Mouse (Mus musculus) telencephalon, adult 2 months (tissue): ENCODE results near the gene Prkag2.

Experiments used
- DNase-seq: peaks from one replicate; pipeline ENCODE4 v3.0.0-alpha.2; 2011; ENCODE audit warnings: low read depth, low spot score

The Prkag2 gene

GRCm38 (mm10) chr5:25100516-25101125, at the start of gene Prkag2:
Gene Prkag2, minus strand, starts transcription at chr5:25100642.
- no peak for DNase-seq

DNA sequence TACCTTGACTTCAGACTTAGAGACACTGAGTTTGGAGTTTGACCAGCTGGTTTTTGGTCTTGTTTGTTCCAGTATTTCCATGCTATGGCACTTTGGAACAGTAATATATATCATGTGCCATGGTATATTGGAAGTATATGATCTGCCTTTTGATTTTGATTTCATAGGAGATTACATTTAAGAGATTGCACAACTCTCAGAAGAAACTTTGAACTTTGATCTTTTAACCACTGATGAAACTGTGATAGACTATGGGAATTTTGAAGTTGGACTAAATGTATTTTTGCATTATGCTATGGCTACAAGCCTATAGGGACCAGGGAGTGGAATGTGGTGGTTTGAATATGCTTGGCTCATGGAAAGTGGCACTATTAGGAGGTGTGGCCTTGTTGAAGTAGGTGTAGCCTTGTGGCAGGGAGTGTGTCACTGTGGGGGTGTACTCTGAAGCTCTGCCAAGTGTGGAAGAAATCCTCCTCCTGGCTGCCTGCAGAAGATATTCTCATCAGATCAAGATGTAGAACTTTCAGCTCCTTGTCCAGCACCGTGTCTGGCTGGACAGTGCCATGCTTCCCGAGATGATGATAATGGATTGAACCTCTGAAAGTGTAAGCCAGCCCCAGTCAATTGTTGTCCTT, 49.0 kb upstream of the Prkag2 start:
- DNase-seq = no peak

DNA sequence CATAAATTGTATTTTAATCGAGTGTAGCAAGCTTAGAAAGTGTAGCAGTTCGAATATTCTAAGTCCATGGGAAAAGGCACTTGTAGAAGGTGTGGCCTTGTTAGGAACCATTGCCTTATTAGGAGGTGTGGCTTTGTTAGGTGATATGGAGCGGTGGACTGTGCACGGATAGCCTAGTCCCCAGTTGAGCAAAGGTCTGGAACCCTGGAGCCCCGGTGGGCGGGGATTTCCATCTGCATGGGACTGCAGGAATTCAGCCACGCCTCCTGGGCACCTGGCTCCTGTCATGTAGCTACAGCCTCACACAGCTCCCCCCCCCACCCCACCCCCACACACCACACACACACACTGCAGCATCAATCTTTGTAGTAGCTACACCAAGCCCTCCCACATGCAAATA, 46.3 kb upstream of the Prkag2 start:
- DNase-seq = no peak

DNA sequence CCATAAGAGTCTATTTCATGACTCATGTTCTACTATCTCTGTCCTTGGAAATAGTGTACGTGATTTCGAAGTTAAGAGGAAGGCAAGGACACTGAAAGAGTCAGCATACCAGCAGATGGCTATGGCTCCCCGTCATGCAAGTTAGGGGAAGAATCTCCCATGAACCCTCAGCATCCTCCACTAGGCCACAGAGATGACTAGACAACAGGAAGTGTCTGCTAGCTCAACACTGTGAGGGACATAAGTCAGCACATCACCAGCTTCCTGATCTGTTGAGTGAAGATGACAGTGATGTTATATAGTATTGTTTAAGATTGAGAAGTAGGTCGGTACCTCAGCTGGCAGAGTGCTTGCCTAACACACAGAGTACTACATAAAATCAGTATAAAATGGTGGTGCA, 27.4 kb upstream of the Prkag2 start:
- DNase-seq = no peak

DNA sequence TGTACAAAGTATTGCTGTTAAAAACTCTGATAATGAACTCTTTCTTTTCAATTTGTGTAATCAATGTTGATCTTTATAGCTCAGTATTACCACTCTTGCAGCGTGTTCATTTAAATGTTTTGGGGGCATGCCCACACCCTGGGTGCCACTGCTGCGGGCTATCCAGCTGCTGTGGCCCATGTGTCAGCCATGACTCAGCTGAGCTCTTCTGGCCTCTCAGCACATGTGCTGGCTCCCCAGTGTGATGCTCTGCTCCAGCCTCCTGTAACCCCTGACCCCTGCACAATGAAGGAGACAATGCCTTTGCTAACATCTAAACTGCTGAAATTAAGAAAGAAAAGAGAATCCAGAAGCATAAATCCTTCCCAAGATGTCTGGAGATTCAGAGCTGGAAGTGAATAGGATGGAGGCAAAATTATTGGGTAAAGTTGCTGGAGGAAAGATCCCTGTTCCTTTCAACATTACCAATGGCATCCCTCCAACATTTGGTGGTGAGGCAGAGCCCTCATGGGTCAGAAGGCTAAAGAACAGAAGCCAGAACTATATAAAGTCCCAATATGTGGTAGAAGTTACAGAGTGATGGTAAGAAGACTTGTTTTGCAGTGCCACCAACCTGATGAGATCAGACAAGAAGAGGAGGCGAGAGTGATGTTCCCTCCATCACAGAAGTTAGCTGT, 25.6 kb upstream of the Prkag2 start:
- DNase-seq = no peak

DNA sequence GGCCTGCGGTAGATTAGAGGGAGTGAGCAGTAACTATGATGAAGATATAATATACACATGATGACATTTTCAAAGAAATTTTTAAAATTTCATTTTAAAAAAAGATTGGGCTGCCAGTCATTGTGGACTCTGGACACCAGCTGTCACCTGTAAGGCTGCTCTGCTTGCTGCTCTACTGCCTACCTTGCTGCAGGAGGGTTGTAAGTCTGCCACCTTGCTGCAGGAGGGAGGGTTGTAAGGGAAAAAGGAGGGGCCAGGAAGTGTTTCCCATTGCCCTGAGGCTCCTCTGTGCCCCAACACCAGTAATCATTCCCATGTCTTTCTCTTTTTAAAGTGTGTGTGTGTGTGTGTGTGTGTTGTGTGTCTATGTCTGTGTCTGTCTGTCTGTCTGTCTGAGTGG, 22.1 kb upstream of the Prkag2 start:
- no peak for DNase-seq

DNA sequence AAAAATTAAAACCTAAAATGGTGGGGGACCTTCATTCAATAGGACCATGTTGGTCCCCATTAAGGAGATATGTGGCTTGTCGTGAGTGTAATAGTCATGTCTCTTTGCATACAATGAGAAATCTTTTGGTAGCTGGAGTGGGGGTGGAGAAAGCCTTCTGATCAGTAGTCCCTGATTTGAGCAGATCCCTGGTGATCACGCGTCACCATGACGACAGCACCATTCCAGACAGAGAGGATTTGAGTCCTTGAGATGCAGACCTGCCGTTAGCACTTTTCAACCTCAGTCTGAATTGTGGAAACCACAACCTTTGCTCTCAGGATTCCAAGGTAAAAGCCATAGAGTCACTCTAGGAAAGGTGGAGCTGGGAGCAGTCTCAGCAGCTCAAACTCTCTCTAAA, 18.7 kb upstream of the Prkag2 start:
- DNase-seq = peak; percentile 57

DNA sequence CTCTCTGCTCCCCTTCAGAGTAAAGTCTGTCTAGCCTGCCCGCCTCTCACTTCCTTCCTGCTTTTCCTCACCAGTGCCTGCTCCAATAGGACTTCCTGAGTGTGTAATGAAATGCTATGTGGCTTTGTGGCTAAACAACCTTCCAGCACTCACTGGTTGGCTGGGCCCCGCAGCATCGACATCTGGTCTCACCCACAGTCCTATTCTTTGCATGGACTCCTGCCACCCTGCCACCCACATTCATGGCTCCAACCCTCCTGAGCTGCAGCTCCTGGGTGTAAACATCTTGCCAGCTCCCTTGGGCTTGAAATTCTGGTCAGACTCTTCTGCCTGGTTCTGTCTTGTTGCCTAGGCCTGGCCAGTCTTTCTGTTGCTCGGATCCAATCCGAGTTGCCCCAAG, 15.6 kb upstream of the Prkag2 start:
- peak; percentile 91 for DNase-seq

DNA sequence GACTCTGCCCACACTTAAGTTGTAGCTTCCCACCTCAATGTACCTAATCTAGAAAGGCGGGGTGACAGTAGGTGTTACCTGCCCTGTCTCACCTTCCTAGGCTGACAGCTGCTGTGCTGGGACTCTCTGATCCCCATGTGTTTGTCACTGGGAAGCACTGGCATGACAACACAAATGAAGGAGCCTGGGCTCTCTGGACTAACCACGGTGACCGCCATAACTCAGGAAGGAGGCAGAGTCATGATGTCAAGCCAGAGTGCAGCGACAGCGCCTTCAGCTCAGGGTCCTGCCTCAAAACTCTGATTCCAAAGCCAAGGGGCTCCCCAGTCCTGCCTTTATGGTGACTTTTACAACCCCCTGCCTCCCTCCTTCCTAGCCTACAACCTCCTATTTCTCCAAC, 14.8 kb upstream of the Prkag2 start:
- DNase-seq = no peak

- no peak for DNase-seq
These were observed 13.7 kb upstream of the Prkag2 start for GRCm38 (mm10) chr5:25114110-25114509.

- DNase-seq = no peak
These were observed 9.9 kb upstream of the Prkag2 start for GRCm38 (mm10) chr5:25110314-25110713.

DNA sequence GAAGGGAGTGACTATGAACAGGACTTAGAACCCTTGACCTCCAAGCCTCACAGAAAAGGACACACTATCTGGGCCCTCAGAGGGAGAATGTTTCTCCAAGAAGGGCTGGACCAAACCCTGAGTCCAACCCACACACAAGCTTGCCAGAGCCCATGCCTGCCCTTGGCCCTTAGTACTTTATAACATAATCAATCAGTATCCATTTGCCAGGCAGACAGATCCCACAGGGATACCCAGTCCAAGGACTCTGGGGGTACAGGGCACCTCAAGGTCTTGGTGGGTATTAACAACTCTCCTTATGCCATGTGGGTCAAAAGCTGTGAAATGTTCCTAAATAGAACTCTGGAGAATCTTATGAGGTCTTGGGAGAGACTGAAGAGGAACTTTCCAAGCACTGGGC, 5.3 kb upstream of the Prkag2 start:
- DNase-seq = no peak

DNA sequence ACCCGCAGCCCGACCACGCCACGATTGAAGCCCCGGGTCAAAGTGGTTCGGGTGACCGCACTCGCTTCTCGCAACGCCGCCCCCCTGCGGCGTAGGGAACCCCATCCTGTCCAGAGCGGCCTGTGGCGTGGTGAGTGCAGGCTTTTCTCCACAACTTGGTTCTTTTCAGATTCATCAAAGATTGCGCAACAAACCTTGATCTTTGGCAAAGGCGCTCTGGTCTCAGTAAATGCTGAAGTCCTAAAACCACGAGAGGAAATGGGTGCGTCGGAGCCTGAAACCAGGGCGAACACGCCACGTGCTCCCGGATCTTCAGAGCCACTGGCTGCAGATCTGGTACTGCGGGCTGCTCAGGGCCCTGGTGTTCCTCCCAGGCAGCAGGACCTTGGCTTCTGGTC, 683 bp upstream of the Prkag2 start:
- no peak for DNase-seq

DNA sequence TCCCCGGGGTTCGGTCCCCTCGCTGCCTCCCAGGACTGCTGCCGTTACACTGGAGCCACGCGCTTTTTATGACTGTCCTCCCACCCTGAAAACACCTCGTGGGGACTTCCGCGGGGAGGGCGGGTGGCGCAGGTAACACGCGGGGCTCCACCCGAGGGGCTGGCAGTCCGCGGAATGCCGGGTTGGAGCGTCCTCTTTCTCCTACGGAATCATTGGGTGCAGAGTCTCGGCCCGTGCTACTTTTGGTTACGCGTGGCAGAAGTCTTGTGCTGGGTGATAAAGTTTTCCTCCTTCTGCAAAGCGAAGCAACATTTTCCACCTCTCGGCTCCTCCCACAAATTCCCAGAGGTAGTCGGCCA, 306 bp downstream of the Prkag2 start:
- DNase-seq = no peak

GRCm38 (mm10) chr5:25099367-25100156, 880 bp downstream of the Prkag2 start:
- DNase-seq = no peak

DNA sequence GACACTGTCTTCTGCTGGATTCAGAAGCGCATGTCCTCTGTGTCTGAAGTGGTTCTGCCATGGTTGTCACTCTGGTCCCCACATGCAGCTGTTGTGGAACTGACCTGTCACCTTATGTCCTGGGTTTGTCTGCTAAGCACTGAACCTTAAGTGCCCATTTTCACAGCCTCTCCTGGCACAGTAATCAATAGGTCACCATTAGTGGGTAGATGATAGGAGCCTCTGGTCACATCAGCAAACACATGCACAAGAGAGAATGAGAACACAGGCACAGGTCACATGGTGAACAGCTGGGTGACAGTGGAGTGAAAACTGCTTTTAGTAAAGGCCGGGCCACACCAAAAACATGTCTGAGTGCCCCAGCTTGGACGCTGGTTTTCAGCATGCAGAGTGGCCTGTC, 2.6 kb downstream of the Prkag2 start:
- DNase-seq = no peak

DNA sequence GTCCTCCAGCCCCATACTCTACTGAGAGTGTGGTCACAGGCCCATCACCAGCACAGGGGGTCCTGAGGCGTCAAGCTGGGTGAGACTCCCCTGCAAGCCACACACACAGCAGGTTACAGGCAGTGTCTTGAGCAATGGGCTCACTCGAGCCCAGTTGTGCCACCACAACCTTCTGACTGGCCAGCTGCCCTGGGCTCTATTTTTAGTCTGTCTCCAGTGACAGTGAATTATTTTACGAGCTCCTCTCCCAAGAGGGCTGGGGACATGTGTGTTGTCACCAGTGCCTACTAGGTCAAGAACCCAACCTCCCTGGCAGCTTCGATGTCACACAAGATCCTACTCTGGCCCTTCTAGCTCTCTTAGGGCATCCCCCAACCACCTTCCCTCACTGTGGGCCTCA, 4.0 kb downstream of the Prkag2 start:
- DNase-seq = no peak

- DNase-seq = no peak
These were observed 7.7 kb downstream of the Prkag2 start for GRCm38 (mm10) chr5:25092630-25093245.

DNA sequence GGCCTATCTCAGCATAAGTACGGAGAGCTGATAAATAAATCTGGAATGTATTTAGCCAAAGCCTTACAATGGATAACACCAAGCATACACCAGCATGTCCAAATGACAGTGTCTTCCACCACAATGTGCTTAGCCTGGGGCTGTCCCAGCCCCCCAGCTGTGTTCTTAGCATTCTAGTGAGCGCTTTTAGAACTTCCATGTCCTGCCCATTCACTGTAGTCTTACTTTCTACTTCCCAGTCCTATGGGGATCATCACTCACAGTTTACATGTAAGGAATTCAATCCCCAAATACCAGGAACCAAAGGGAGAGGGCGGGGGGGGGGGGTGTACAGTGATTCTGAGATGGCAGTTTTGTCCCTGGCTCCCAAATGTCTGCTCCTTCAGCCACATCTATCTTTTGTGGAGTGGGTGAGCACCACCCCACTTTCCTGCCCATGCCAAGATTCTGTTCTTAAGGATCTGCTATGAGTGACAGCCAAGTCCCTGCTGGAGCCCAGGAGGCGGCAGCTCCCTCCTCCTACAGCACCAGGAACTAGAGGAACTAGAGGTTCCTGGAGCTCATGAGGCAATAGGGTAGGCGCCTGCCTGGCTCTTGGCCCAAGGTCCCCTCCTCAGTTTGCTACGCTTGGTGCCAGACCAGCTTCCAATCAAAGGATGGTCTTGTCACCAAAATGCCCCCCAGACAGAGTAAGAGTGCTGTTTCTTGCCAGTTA, 11.0 kb downstream of the Prkag2 start:
- no peak for DNase-seq

GRCm38 (mm10) chr5:25088633-25089032, 11.8 kb downstream of the Prkag2 start:
- no peak for DNase-seq

DNA sequence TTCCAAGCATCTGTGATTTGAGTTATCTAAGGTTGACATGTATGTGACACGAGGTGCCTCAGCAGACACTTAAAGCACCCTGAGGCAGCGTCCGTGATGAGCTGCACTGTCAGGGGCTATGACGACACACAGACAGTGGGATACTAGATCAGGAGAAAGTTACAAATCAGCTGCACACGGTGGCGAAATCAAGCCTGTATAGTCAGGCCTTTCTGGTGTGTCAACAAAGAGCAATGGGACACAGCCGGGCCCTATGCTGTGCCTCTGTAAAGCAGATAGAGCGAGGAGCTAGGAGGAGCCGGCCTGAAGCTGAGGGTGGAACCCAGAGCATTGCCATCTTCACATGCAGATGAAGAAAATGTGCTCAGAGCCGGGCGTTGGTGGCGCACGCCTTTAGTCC, 12.3 kb downstream of the Prkag2 start:
- DNase-seq = no peak
